Comparison of ENCODE assay signal across 8 mouse cellular contexts in genomic region chr1:153751763-153752301, GRCm38 (mm10). TPM values are rescaled to one million over a fixed set of nuclear protein-coding genes. Genes with fewer than 3 reads are reported as not detected.
DNase-seq lines count a peak whose midpoint lies in the region; ATAC-seq and TF ChIP-seq lines count a peak whose summit lies in the region.

No protein-coding gene starts in this region.

- no peak overlapping the region for H3K27ac ChIP-seq in embryonic facial prominence, embryonic 12.5 days
- peak overlapping the region; percentile 54 for H3K27ac ChIP-seq in hindbrain, embryonic 15.5 days (replicated peaks)
- H3K27ac ChIP-seq in liver, embryonic 14.5 days: peak overlapping the region; percentile 71
- peak overlapping the region; percentile 40; the same call in 1 of the 2 replicates for H3K27ac ChIP-seq in neural tube, embryonic 14.5 days (ENCODE audit: low read depth, low read length)

- H3K27me3 ChIP-seq in C2C12 (ENCODE audit: control insufficient read depth, insufficient read depth, insufficient read length): peaks cover 6% of the 10 kb centered on the region
- H3K27me3 ChIP-seq in embryonic facial prominence, embryonic 12.5 days: no peaks in the 10 kb centered on the region
- no peaks in the 10 kb centered on the region for H3K27me3 ChIP-seq in hindbrain, embryonic 15.5 days
- no peaks in the 10 kb centered on the region for H3K27me3 ChIP-seq in liver, embryonic 14.5 days (ENCODE audit: control insufficient read depth, insufficient read depth, low read length)
- no peaks in the 10 kb centered on the region for H3K27me3 ChIP-seq in neural tube, embryonic 14.5 days (ENCODE audit: control insufficient read depth, insufficient read depth, low read length)

- no peaks in the 10 kb centered on the region for H3K36me3 ChIP-seq in C2C12 (ENCODE audit: control insufficient read depth, insufficient read depth)
- H3K36me3 ChIP-seq in embryonic facial prominence, embryonic 12.5 days: peaks cover 3% of the 10 kb centered on the region; the same call in 1 of the 2 replicates
- H3K36me3 ChIP-seq in hindbrain, embryonic 15.5 days: peaks cover 4% of the 10 kb centered on the region; the same call in 1 of the 2 replicates
- H3K36me3 ChIP-seq in liver, embryonic 14.5 days (replicated peaks; ENCODE audit: control insufficient read depth, insufficient read depth, low read depth): no peaks in the 10 kb centered on the region; the same call in 1 of the 2 replicates
- H3K36me3 ChIP-seq in neural tube, embryonic 14.5 days (ENCODE audit: control insufficient read depth, insufficient read depth, low read length): no peaks in the 10 kb centered on the region; the same call in 1 of the 2 replicates

- no peaks in the 10 kb centered on the region for H3K79me3 ChIP-seq in C2C12 (ENCODE audit: low read depth)

- no peaks in the 10 kb centered on the region for H3K9me3 ChIP-seq in embryonic facial prominence, embryonic 12.5 days
- no peaks in the 10 kb centered on the region for H3K9me3 ChIP-seq in hindbrain, embryonic 15.5 days
- no peaks in the 10 kb centered on the region for H3K9me3 ChIP-seq in liver, embryonic 14.5 days (ENCODE audit: control insufficient read depth, low read length)
- no peaks in the 10 kb centered on the region for H3K9me3 ChIP-seq in neural tube, embryonic 14.5 days (ENCODE audit: control insufficient read depth, low read length)

- WGBS in embryonic facial prominence, embryonic 12.5 days: 48% methylated on average over 13 of the region's 13 CpGs
- 45% methylated on average over 13 of the region's 13 CpGs for WGBS in hindbrain, embryonic 15.5 days
- 4% methylated on average over 13 of the region's 13 CpGs for WGBS in liver, embryonic 14.5 days (ENCODE audit: insufficient replicate concordance)
- 38% methylated on average over 13 of the region's 13 CpGs for WGBS in neural tube, embryonic 14.5 days

- H3K4me2 ChIP-seq in embryonic facial prominence, embryonic 12.5 days (replicated peaks): peak overlapping the region; percentile 35
- H3K4me2 ChIP-seq in hindbrain, embryonic 15.5 days: peak overlapping the region; percentile 50
- peak overlapping the region; percentile 67 for H3K4me2 ChIP-seq in liver, embryonic 14.5 days (ENCODE audit: low read depth)
- peak overlapping the region; percentile 44 for H3K4me2 ChIP-seq in neural tube, embryonic 14.5 days (ENCODE audit: low read depth, low read length)

- H3K9ac ChIP-seq in embryonic facial prominence, embryonic 12.5 days: no peak overlapping the region
- no peak overlapping the region; the same call in 1 of the 2 replicates for H3K9ac ChIP-seq in hindbrain, embryonic 15.5 days
- peak overlapping the region; percentile 61 for H3K9ac ChIP-seq in liver, embryonic 14.5 days (replicated peaks)
- H3K9ac ChIP-seq in neural tube, embryonic 14.5 days (replicated peaks; ENCODE audit: low read depth, low read length): no peak overlapping the region; the same call in 1 of the 2 replicates

- H3ac ChIP-seq in C2C12 (ENCODE audit: control insufficient read depth, insufficient read length, low read depth): peak overlapping the region; percentile 36

- ATAC-seq in embryonic facial prominence, embryonic 12.5 days (ENCODE audit: insufficient number of reproducible peaks, insufficient read depth, low FRiP score, low TSS enrichment): no peak
- ATAC-seq in hindbrain, embryonic 15.5 days (ENCODE audit: low FRiP score, low read depth): no peak
- peak; percentile 52 for ATAC-seq in liver, embryonic 14.5 days (ENCODE audit: insufficient read depth)
- no peak for ATAC-seq in neural tube, embryonic 14.5 days (ENCODE audit: low read depth)

- no peak for TF ChIP-seq CTCF in C2C12 (IDR thresholded peaks at IDR 0.05; ENCODE audit: control insufficient read depth, insufficient read depth, insufficient read length)
- no peak; the same call in 1 of the 2 replicates for TF ChIP-seq CTCF in liver, embryonic 14.5 days (IDR thresholded peaks at IDR 0.05; ENCODE audit: low read depth)

- H3K4me3 ChIP-seq in C2C12 (ENCODE audit: insufficient read depth, poor library complexity, severe bottlenecking): peak overlapping the region; percentile 16
- 0 out of 2 replicates have a peak overlapping the region, but pooled peaks have one; percentile 6 for H3K4me3 ChIP-seq in embryonic facial prominence, embryonic 12.5 days
- H3K4me3 ChIP-seq in hindbrain, embryonic 15.5 days: peak overlapping the region; percentile 16
- H3K4me3 ChIP-seq in liver, embryonic 14.5 days (ENCODE audit: insufficient read depth in 1 of 2, low read depth in 2 of 2, low read length in 2 of 2): peak overlapping the region; percentile 64 to 89
- peak overlapping the region; percentile 11; the same call in 1 of the 2 replicates for H3K4me3 ChIP-seq in neural tube, embryonic 14.5 days (ENCODE audit: low read depth, low read length)

- DNase-seq in 3T3-L1 (ENCODE audit: low read depth, low spot score): peak; percentile 81
- peak; percentile 50 to 64 (median 52) for DNase-seq in liver, embryonic 14.5 days (ENCODE audit: low read depth in 3 of 3, low spot score in 3 of 3)
- DNase-seq in right cerebral cortex, postnatal 36 days (ENCODE audit: low spot score in 2 of 2): no peak
- no peak for DNase-seq in cerebellum, adult 9-11 months

- TF ChIP-seq EP300 in liver, embryonic 14.5 days (IDR thresholded peaks at IDR 0.05; ENCODE audit: low read depth): no peak

- no peaks in the 10 kb centered on the region for H3K79me2 ChIP-seq in C2C12 (ENCODE audit: control insufficient read depth, insufficient read depth)

- peaks cover 9% of the 10 kb centered on the region; the same call in 1 of the 2 replicates for H3K4me1 ChIP-seq in embryonic facial prominence, embryonic 12.5 days
- peaks cover 44% of the 10 kb centered on the region for H3K4me1 ChIP-seq in hindbrain, embryonic 15.5 days (replicated peaks)
- H3K4me1 ChIP-seq in liver, embryonic 14.5 days (replicated peaks; ENCODE audit: control insufficient read depth in 2 of 2, insufficient read depth in 2 of 2, low read length in 1 of 2): peaks cover 22 to 34% of the 10 kb centered on the region in 2 experiments
- peaks cover 20% of the 10 kb centered on the region for H3K4me1 ChIP-seq in neural tube, embryonic 14.5 days (ENCODE audit: control insufficient read depth, insufficient read depth, low read length)

TF ChIP-seq in C2C12, 6 proteins besides CTCF, POLR2A, EP300 and RAD21:
- TF ChIP-seq MYOD1 (IDR thresholded peaks at IDR 0.05; ENCODE audit: control insufficient read depth, insufficient read length, low read depth): no peak
- no peak for TF ChIP-seq MAX (IDR thresholded peaks at IDR 0.05)
- TF ChIP-seq USF1 (IDR thresholded peaks at IDR 0.05; ENCODE audit: low read depth): no peak
- no peak for TF ChIP-seq CEBPB (IDR thresholded peaks at IDR 0.05; ENCODE audit: low read depth)
- TF ChIP-seq FOSL1 (IDR thresholded peaks at IDR 0.05; ENCODE audit: insufficient read depth, low read length, poor library complexity, severe bottlenecking): no peak
- no peak for TF ChIP-seq MYOG (IDR thresholded peaks at IDR 0.05; ENCODE audit: control insufficient read depth, extremely low read depth, insufficient read length)

RNA-seq across cellular contexts. Expression of gene Rnasel, which starts 2.6 kb away (rescaled TPM):
- 0.07 TPM for polyA plus RNA-seq in C2C12 (2012; fragmentation: generic; extraction: Trizol)
- polyA plus RNA-seq in embryonic facial prominence, embryonic 12.5 days (2016; fragmentation: Nextera tagmentation; extraction: Ambion mirVana): 15.3 and 15.7 TPM in 2 replicates
- polyA plus RNA-seq in hindbrain, embryonic 15.5 days (2015; fragmentation: Nextera tagmentation; extraction: Ambion mirVana): 39.5 and 40.1 TPM in 2 replicates
- polyA plus RNA-seq in liver, embryonic 14.5 days (2012; rRNA removed): 12.4 and 17.8 TPM in 2 replicates
- polyA plus RNA-seq in liver, embryonic 14.5 days (2014; fragmentation: Nextera tagmentation; extraction: Ambion mirVana): 15.6 TPM in 2 replicates
- polyA plus RNA-seq in neural tube, embryonic 14.5 days (2014; fragmentation: Nextera tagmentation; extraction: Ambion mirVana): 38.0 and 41.1 TPM in 2 replicates

RNA-seq across cellular contexts. Expression of gene Rgs16, which starts 11.7 kb away (rescaled TPM):
- 2.8 TPM for polyA plus RNA-seq in C2C12 (2012; fragmentation: generic; extraction: Trizol)
- 17.0 and 18.2 TPM in 2 replicates for polyA plus RNA-seq in embryonic facial prominence, embryonic 12.5 days (2016; fragmentation: Nextera tagmentation; extraction: Ambion mirVana)
- 12.4 and 17.1 TPM in 2 replicates for polyA plus RNA-seq in hindbrain, embryonic 15.5 days (2015; fragmentation: Nextera tagmentation; extraction: Ambion mirVana)
- 0.08 and 0.16 TPM in 2 replicates for polyA plus RNA-seq in liver, embryonic 14.5 days (2012; rRNA removed)
- polyA plus RNA-seq in liver, embryonic 14.5 days (2014; fragmentation: Nextera tagmentation; extraction: Ambion mirVana): 0.19 TPM in 1 of 2 replicates, not detected in the other
- polyA plus RNA-seq in neural tube, embryonic 14.5 days (2014; fragmentation: Nextera tagmentation; extraction: Ambion mirVana): 5.8 and 8.3 TPM in 2 replicates

Comparison
In these comparisons a context has a peak if more than half of its experiments do, and no peak if none do; other contexts are left out.
1. DNase-seq: peak in 3T3-L1 (single experiment) and liver, embryonic 14.5 days (3 of 3); none in right cerebral cortex, postnatal 36 days (0 of 2) and cerebellum, adult 9-11 months (single experiment).
2. H3K4me3 ChIP-seq: peak in every context shown above with its lines; median percentile 76 in liver, embryonic 14.5 days; 16 in C2C12; 16 in hindbrain, embryonic 15.5 days; 11 in neural tube, embryonic 14.5 days; 6 in embryonic facial prominence, embryonic 12.5 days.
3. RNA of gene Rnasel, which starts 2.6 kb away (polyA plus RNA-seq): 39.5 to 40.1 TPM in hindbrain, embryonic 15.5 days, 38.0 to 41.1 TPM in neural tube, embryonic 14.5 days, 12.4 to 17.8 TPM in liver, embryonic 14.5 days and 15.3 to 15.7 TPM in embryonic facial prominence, embryonic 12.5 days; 0.07 TPM in C2C12 (single experiment); every median in the first group is over 10 times any median in the second.
4. Peak in every context shown above with its lines, with median percentiles within 50 percentile points of each other: H3K4me2 ChIP-seq.